Mouse (Mus musculus) myocyte (in vitro differentiated cells): ENCODE data around the gene Atp1a1.

ENCODE experiments used
- CEBPB ChIP-seq: IDR thresholded peaks from 2 replicates; pipeline ENCODE4 v1.6.1; 2011; ENCODE audit warnings: mild to moderate bottlenecking, moderate library complexity; ENCODE audit not compliant: poor library complexity, insufficient read depth, severe bottlenecking
- MAX ChIP-seq: IDR thresholded peaks from one replicate; pipeline ENCODE4 v1.6.1; 2011; ENCODE audit warnings: low read depth, mild to moderate bottlenecking, control low read depth
- POLR2A ChIP-seq: IDR thresholded peaks from one replicate; pipeline ENCODE4 v1.6.1; 2011; ENCODE audit warnings: low read depth, mild to moderate bottlenecking, control low read depth, moderate library complexity; ENCODE audit not compliant: insufficient read length
- POLR2AphosphoS2 ChIP-seq: IDR thresholded peaks from one replicate; pipeline ENCODE4 v1.6.1; 2011; ENCODE audit warnings: low read depth, control low read depth; ENCODE audit not compliant: insufficient read length
- TCF12 ChIP-seq: IDR thresholded peaks from one replicate; pipeline ENCODE4 v1.6.1; 2011; ENCODE audit warnings: mild to moderate bottlenecking, control low read depth; ENCODE audit not compliant: poor library complexity, insufficient read depth, severe bottlenecking
- TCF3 ChIP-seq: IDR thresholded peaks from one replicate; pipeline ENCODE4 v1.6.1; 2011; ENCODE audit warnings: low read depth, control low read depth; ENCODE audit not compliant: insufficient read length

- TF ChIP-seq POLR2A, result no peak
- TF ChIP-seq POLR2AphosphoS2, result no peak
- no peak for TF ChIP-seq MAX
- no peak for TF ChIP-seq CEBPB
- TF ChIP-seq TCF12, result no peak
- TF ChIP-seq TCF3, result no peak
Observed at GRCm38 (mm10) chr3:101592281-101593265, 11.9 kb downstream of the Atp1a1 start.
